Mouse (Mus musculus): ENCODE data around the gene Vrk1. TPM values are rescaled to one million over a fixed set of nuclear protein-coding genes. Genes with fewer than 3 reads are reported as not detected.
A peak's percentile ranks its signal among the peaks of the same experiment; 100 is the strongest.

Gene Vrk1
- polyA plus RNA-seq, 1 experiment from 2014 or later = 110 TPM

- H3K9me3 ChIP-seq (replicated peaks) = no peaks in the 10 kb centered on the region
- H3K27me3 ChIP-seq (ENCODE audit: low read depth, poor library complexity, severe bottlenecking) = no peaks in the 10 kb centered on the region
- WGBS = 91% methylated on average over 15 of the region's 15 CpGs
- H3K4me3 ChIP-seq = no peak overlapping the region
- peaks cover 39% of the 10 kb centered on the region for H3K36me3 ChIP-seq
- H3K27ac ChIP-seq (replicated peaks) = no peak overlapping the region
- no peak for DNase-seq (ENCODE audit: low spot score)
- H3K4me1 ChIP-seq = peaks cover 27% of the 10 kb centered on the region
Observed at GRCm38 (mm10) chr12:106076131-106076530, 66.1 kb downstream of the Vrk1 start.

- peaks cover 53% of the 10 kb centered on the region for H3K4me1 ChIP-seq
- no peaks in the 10 kb centered on the region for H3K27me3 ChIP-seq (ENCODE audit: low read depth, poor library complexity, severe bottlenecking)
- H3K9me3 ChIP-seq (replicated peaks) = no peaks in the 10 kb centered on the region
- peaks cover 17% of the 10 kb centered on the region for H3K36me3 ChIP-seq
- no peak for DNase-seq (ENCODE audit: low spot score)
- H3K27ac ChIP-seq (replicated peaks) = no peak overlapping the region; the same call in 1 of the 2 replicates
- WGBS = 37% methylated on average over 5 of the region's 5 CpGs
- H3K4me3 ChIP-seq = no peak overlapping the region
Observed at GRCm38 (mm10) chr12:106080511-106080910, 70.5 kb downstream of the Vrk1 start.

DNA sequence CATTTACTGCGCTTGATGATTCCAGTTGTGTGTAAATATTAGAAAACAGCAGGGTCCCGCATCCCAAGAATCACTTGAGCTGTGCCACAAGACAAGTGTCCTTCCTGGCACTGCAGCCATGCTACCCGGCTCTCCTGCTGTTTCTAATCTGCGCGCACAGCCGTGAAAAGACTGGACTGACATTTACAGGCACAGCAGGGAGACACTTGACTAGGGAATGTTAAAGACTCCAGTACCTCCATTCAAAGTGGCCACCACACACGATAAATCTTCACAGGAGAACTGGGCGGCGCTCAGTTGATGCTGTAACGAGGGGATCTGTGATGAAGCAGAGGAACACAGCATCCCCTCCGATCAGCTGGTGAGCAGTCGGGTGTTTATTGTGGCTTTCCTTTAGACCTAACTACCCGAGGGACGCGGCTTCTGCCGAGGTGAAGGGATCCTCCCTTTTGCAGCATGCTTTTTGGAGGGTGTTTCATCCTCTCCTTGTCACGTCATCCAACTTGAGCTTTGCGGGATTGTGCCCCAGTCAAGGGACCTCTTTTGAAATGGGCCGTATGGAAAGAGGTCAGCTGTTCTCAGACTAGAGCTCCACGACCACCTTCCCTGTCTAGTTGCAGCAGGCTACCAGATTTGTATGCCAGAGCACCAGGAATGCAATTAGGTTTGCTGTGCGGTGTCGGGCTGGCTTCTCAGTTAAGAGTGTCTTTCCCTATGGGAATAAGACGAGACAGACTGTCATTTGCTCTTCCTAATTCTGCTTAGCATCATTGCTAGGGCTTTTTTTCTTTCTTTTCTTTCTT is 71.1 kb downstream of the Vrk1 start:
- no peaks in the 10 kb centered on the region for H3K27me3 ChIP-seq (ENCODE audit: low read depth, poor library complexity, severe bottlenecking)
- peak overlapping the region; percentile 74 for H3K27ac ChIP-seq (replicated peaks)
- WGBS = 35% methylated on average over 23 of the region's 23 CpGs
- peaks cover 11% of the 10 kb centered on the region for H3K36me3 ChIP-seq
- peaks cover 53% of the 10 kb centered on the region for H3K4me1 ChIP-seq
- H3K4me3 ChIP-seq = peak overlapping the region; percentile 31
- peak; percentile 48 for DNase-seq (ENCODE audit: low spot score)
- H3K9me3 ChIP-seq (replicated peaks) = no peaks in the 10 kb centered on the region

DNA sequence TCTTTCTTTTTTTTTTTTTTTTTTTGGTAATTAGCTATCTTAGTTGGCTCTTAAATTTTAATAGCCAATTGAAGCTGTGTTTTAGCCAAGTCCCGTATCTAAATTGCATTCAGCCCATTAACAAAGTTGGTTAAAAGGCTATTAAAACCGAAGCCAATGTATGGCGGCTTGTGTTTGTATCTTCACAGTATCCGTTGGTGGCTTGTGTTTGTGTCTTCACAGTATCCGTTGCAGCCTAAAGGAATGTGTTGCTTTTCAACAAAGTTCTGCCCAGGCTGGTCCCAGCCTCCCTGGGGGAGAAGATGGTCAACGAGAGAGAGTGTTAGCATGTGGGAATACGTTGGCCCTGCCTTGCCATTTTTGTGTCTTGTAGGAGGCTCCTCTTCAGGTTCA is 71.7 kb downstream of the Vrk1 start:
- no peaks in the 10 kb centered on the region for H3K27me3 ChIP-seq (ENCODE audit: low read depth, poor library complexity, severe bottlenecking)
- DNase-seq (ENCODE audit: low spot score) = no peak
- no peak overlapping the region for H3K4me3 ChIP-seq
- 70% methylated on average over 7 of the region's 7 CpGs for WGBS
- H3K27ac ChIP-seq (replicated peaks) = peak overlapping the region; percentile 78
- H3K4me1 ChIP-seq = peaks cover 53% of the 10 kb centered on the region
- peaks cover 6% of the 10 kb centered on the region; the same call in 1 of the 2 replicates for H3K36me3 ChIP-seq
- H3K9me3 ChIP-seq (replicated peaks) = no peaks in the 10 kb centered on the region

- Histone ChIP-seq H3K36me3 (peaks cover 4% of the 10 kb centered on the region; the same call in 1 of the 2 replicates), H3K4me1 (peaks cover 53% of the 10 kb centered on the region), H3K27ac (replicated peaks) (peak overlapping the region; percentile 78), H3K4me3 (peak overlapping the region; percentile 14), H3K27me3 (ENCODE audit: low read depth, poor library complexity, severe bottlenecking) (no peaks in the 10 kb centered on the region), H3K9me3 (replicated peaks) (no peaks in the 10 kb centered on the region)
- peak; percentile 66 for DNase-seq (ENCODE audit: low spot score)
- WGBS = 53% methylated on average over 16 of the region's 16 CpGs
Observed at GRCm38 (mm10) chr12:106082191-106082957, 72.3 kb downstream of the Vrk1 start.

GRCm38 (mm10) chr12:106082958-106083381 is 72.9 kb downstream of the Vrk1 start:
- Histone ChIP-seq H3K4me3 (no peak overlapping the region), H3K4me1 (peaks cover 49% of the 10 kb centered on the region), H3K36me3 (peaks cover 4% of the 10 kb centered on the region; the same call in 1 of the 2 replicates), H3K27me3 (ENCODE audit: low read depth, poor library complexity, severe bottlenecking) (no peaks in the 10 kb centered on the region), H3K27ac (replicated peaks) (peak overlapping the region; percentile 78), H3K9me3 (replicated peaks) (no peaks in the 10 kb centered on the region)
- WGBS = 40% methylated on average over 11 of the region's 11 CpGs
- DNase-seq (ENCODE audit: low spot score) = peak; percentile 48

DNA sequence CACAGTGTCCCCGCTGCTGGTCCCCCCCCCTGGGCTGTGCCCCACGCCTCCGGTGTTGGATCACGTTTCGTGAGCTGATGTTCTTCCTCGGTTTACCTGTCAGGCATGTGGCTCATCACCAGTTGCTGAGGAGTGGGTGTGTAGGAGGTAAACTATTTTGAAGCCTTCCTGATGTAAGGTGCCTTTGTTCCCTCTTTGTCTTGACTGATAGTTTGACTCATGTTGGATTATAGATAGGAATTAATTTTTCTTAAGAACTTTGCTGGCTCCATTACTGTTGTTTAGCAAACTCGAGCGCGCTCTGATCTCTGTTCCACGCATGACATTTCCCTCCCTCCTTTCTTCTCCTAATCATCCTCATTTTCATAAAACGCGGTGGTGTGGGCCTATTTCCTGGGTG is 74.1 kb downstream of the Vrk1 start:
- H3K27ac ChIP-seq (replicated peaks) = peak overlapping the region; percentile 78
- H3K27me3 ChIP-seq (ENCODE audit: low read depth, poor library complexity, severe bottlenecking) = no peaks in the 10 kb centered on the region
- H3K36me3 ChIP-seq = no peaks in the 10 kb centered on the region
- H3K9me3 ChIP-seq (replicated peaks) = no peaks in the 10 kb centered on the region
- no peak for DNase-seq (ENCODE audit: low spot score)
- no peak overlapping the region for H3K4me3 ChIP-seq
- H3K4me1 ChIP-seq = peaks cover 49% of the 10 kb centered on the region
- 88% methylated on average over 12 of the region's 12 CpGs for WGBS

DNA sequence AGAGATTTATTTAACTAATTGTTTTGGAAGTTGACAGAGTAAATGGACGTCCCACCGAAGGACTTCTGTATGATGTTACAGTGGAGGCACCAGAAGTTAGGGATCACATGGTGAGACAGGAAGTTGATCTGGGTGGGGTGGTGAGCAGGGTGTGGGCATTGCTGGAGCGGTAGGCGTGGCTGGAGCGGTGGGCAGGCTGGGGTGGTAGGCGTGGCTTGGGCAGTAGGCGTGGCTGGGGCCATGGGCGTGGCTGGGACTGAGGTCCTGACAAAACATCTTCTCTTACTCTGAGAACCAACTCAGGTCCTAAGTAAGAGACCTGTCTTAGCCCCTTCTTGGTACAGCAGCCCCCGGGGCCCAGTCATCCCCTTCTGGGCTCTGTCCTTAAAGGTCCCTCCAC is 84.8 kb downstream of the Vrk1 start:
- DNase-seq (ENCODE audit: low spot score) = no peak
- WGBS = 96% methylated on average over 9 of the region's 9 CpGs
- Histone ChIP-seq H3K4me3 (no peak overlapping the region), H3K36me3 (0 out of 2 replicates have a peak, but pooled peaks cover 3% of the 10 kb centered on the region), H3K27ac (replicated peaks) (no peak overlapping the region), H3K4me1 (no peaks in the 10 kb centered on the region), H3K27me3 (ENCODE audit: low read depth, poor library complexity, severe bottlenecking) (no peaks in the 10 kb centered on the region), H3K9me3 (replicated peaks) (peaks cover 10% of the 10 kb centered on the region)

DNA sequence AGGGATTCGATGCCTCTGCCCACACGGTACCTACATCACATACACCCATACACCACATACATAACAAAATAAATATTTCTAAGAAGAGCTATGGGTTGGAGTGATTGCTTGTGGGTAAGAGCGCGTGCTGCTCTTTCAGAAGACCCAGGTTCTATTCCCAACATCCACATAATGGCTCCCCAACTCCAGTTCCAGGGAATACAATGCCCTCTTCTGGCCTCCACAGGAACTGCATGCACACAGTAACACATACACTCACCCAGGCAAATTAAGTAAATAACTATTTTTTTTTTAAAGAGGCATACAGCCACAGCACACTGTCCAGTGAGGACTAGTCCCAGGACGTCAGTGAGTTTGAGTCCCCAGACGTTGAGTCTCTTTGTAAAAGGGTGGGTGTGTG is 92.0 kb downstream of the Vrk1 start:
- Histone ChIP-seq H3K4me3 (no peak overlapping the region), H3K27ac (replicated peaks) (no peak overlapping the region), H3K4me1 (no peaks in the 10 kb centered on the region), H3K9me3 (replicated peaks) (no peaks in the 10 kb centered on the region), H3K27me3 (ENCODE audit: low read depth, poor library complexity, severe bottlenecking) (no peaks in the 10 kb centered on the region), H3K36me3 (no peaks in the 10 kb centered on the region)
- WGBS = 93% methylated on average over 6 of the region's 6 CpGs
- no peak for DNase-seq (ENCODE audit: low spot score)

DNA sequence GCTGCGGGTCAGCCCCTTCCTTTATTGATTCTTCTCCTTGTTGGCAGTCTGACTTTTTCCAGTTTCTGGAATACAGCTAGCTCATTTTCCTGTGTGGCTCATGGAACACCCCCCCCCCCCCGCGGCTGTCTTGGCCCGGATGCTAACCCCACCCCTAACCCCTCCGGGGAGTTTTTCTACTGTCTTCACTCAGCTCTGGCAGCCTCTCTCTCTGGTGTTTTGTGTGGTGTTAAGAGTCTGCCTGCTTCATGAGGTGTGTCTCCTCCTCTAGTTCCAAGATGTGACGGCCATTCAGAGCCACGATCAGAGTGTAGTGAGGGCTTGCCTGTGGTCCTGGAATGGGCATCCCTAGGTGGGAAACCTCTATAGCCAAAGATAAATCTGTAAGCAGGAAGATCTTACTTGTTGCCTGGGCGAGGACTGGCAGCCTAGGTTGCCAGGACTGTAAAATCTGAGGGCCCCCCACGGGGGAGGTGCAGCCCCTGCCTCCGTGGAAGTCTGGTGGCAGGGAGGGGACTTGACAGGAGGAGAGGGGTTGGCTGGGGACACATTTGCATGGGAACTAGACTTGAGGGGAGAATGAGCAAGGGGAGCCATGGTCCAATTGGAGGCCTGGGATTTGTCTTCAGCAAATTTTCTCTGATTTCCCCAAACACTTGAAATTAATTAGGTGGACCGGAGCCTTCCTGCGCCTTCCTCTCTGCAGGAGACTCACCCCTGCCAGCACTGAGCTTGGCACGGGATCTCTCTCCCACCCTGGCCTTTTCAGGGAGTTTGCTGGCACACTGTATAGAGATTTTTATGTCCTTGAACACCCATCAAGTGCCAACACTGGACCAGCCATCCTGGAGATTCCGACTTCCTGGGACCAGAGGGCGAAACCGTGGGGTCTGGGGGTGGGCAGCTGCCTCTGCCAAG is 93.0 kb downstream of the Vrk1 start:
- 74% methylated on average over 16 of the region's 16 CpGs for WGBS
- no peak overlapping the region for H3K4me3 ChIP-seq
- no peaks in the 10 kb centered on the region for H3K36me3 ChIP-seq
- H3K9me3 ChIP-seq (replicated peaks) = no peaks in the 10 kb centered on the region
- H3K27ac ChIP-seq (replicated peaks) = no peak overlapping the region
- DNase-seq (ENCODE audit: low spot score) = no peak
- H3K4me1 ChIP-seq = no peaks in the 10 kb centered on the region
- no peaks in the 10 kb centered on the region for H3K27me3 ChIP-seq (ENCODE audit: low read depth, poor library complexity, severe bottlenecking)

GRCm38 (mm10) chr12:106107272-106107671 is 97.2 kb downstream of the Vrk1 start:
- Histone ChIP-seq H3K9me3 (replicated peaks) (no peaks in the 10 kb centered on the region), H3K4me1 (no peaks in the 10 kb centered on the region), H3K36me3 (no peaks in the 10 kb centered on the region), H3K27ac (replicated peaks) (no peak overlapping the region), H3K4me3 (no peak overlapping the region), H3K27me3 (ENCODE audit: low read depth, poor library complexity, severe bottlenecking) (no peaks in the 10 kb centered on the region)
- DNase-seq (ENCODE audit: low spot score) = no peak
- 92% methylated on average over 14 of the region's 14 CpGs for WGBS
